In the genomic region with DNA sequence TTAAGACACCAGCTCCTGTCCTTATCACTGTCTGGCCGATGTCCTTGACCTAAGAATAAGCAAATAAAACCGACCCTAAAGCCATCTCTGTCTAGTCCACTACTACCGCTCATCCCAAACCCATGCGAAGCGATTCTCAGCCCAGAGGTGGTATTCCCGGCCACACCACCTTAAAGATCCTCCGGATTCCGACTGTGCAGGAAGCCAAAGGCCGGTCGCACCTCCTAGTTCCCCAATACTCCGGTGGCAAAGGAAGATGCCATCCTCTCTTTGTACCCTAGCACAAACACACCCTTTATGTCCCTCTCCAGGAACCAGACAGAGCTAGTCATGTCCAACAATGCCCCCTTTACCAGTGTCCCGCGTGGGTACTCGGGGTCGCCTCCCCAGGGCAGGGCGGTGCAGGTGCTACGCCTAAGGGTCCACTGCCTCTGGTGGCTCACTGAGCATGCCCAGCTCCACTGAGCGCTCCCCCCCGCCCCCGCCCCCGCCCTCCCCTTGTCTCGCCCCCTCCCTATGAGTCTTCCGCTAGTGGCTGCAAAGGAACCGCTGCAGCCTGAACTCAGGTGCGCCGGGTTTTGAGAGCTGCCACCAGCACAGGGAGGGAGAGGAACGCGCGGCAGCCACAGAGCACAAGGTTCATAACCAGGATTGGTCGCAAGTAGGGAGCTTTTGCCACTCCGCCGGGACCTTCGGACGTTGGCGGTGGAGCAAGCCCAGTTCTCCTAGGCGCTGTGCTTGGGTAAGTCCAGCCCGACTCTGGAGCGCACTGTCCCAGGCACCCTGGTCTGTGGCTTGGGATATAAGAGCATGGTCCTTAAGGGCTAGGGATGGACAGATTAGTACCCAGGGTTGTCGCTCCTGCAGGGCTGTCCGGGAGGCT, we compare ENCODE assay signal across 8 mouse cellular contexts. TPM values are rescaled to one million over a fixed set of nuclear protein-coding genes. Genes with fewer than 3 reads are reported as not detected.
A peak's percentile ranks its signal among the peaks of the same experiment; 100 is the strongest.
DNase-seq lines count a peak whose midpoint lies in the region; ATAC-seq lines count a peak whose summit lies in the region.

A gene (plus strand): TSS at position 512 of the 883 bp plus-strand sequence.

- WGBS in hindbrain, embryonic 14.5 days: 1% methylated on average over 40 of the region's 40 CpGs
- WGBS in limb, embryonic 10.5 days: 2% methylated on average over 40 of the region's 40 CpGs

- H3K27me3 ChIP-seq in hindbrain, embryonic 14.5 days (ENCODE audit: control insufficient read depth, insufficient read depth, low read length): peaks cover 20% of the 10 kb centered on the region
- peaks cover 56% of the 10 kb centered on the region for H3K27me3 ChIP-seq in limb, embryonic 10.5 days (ENCODE audit: low read depth, poor library complexity, severe bottlenecking)

- peak within 1 kb of the TSS; percentile 49 for H3K27ac ChIP-seq in hindbrain, embryonic 14.5 days
- peak within 1 kb of the TSS; percentile 0; the same call in 1 of the 2 replicates for H3K27ac ChIP-seq in limb, embryonic 10.5 days

- peak; percentile 37 for DNase-seq in adrenal gland, postnatal 14 days
- no peak for DNase-seq in adrenal gland, postnatal 4 days (ENCODE audit: low spot score in 2 of 2)
- peak; percentile 6 for DNase-seq in urinary bladder, postnatal 14 days (ENCODE audit: low spot score)
- DNase-seq in urinary bladder, postnatal 36 days (ENCODE audit: low spot score in 2 of 2): no peak
- DNase-seq in hindbrain, embryonic 14.5 days (ENCODE audit: low spot score): peak; percentile 50
- DNase-seq in limb, embryonic 10.5 days (ENCODE audit: low spot score): peak; percentile 55
- DNase-seq in right cerebral cortex, adult 18-20 months: peak; percentile 79
- DNase-seq in spleen, postnatal 14 days (ENCODE audit: low spot score in 2 of 2): no peak

- H3K36me3 ChIP-seq in hindbrain, embryonic 14.5 days (replicated peaks; ENCODE audit: control insufficient read depth, insufficient read depth): no peaks in the 10 kb centered on the region
- no peaks in the 10 kb centered on the region for H3K36me3 ChIP-seq in limb, embryonic 10.5 days

- H3K4me2 ChIP-seq in hindbrain, embryonic 14.5 days (replicated peaks): peak within 1 kb of the TSS; percentile 66

- H3K4me3 ChIP-seq in hindbrain, embryonic 14.5 days (replicated peaks; ENCODE audit: low read length): peak within 1 kb of the TSS; percentile 52
- H3K4me3 ChIP-seq in limb, embryonic 10.5 days: peak within 1 kb of the TSS; percentile 55

- H3K9ac ChIP-seq in hindbrain, embryonic 14.5 days: peak within 1 kb of the TSS; percentile 64

- peaks cover 7% of the 10 kb centered on the region; the same call in 1 of the 2 replicates for H3K4me1 ChIP-seq in hindbrain, embryonic 14.5 days (replicated peaks; ENCODE audit: control insufficient read depth, insufficient read depth, low read length)
- peaks cover 24% of the 10 kb centered on the region for H3K4me1 ChIP-seq in limb, embryonic 10.5 days

- no peaks in the 10 kb centered on the region for H3K9me3 ChIP-seq in hindbrain, embryonic 14.5 days (ENCODE audit: control insufficient read depth, low read length)
- H3K9me3 ChIP-seq in limb, embryonic 10.5 days (replicated peaks): no peaks in the 10 kb centered on the region

- peak; percentile 91 for ATAC-seq in hindbrain, embryonic 14.5 days (ENCODE audit: low FRiP score)

RNA-seq across cellular contexts. Expression of the gene that starts here (rescaled TPM):
- total RNA-seq in adrenal gland, postnatal 14 days (2021): 1.8 and 3.7 TPM in 2 replicates
- 1 to 10 TPM; 5.8 to 6.1 TPM for total RNA-seq in adrenal gland, postnatal 4 days (2021)
- polyA plus RNA-seq in hindbrain, embryonic 14.5 days (2014; fragmentation: Nextera tagmentation; extraction: Ambion mirVana): 32.7 and 34.0 TPM in 2 replicates
- 0.40 and 0.81 TPM in 2 replicates for polyA plus RNA-seq in limb, embryonic 10.5 days (2016; fragmentation: Nextera tagmentation; extraction: Ambion mirVana)

Comparison
In these comparisons a context has a peak if more than half of its experiments do, and no peak if none do; other contexts are left out.
1. RNA of the gene that starts here (polyA plus RNA-seq): 32.7 to 34.0 TPM in hindbrain, embryonic 14.5 days; 0.40 to 0.81 TPM in limb, embryonic 10.5 days; every median in the first group is over 10 times any median in the second.
2. DNase-seq: peak in adrenal gland, postnatal 14 days (single experiment), urinary bladder, postnatal 14 days (single experiment), hindbrain, embryonic 14.5 days (single experiment) and right cerebral cortex, adult 18-20 months (single experiment); none in adrenal gland, postnatal 4 days (0 of 2), urinary bladder, postnatal 36 days (0 of 2) and spleen, postnatal 14 days (0 of 2).
3. Peak in DNase-seq, H3K4me3 ChIP-seq and H3K27ac ChIP-seq in limb, embryonic 10.5 days; RNA of the gene not detected or under 1 TPM.